28 mouse cellular contexts compared by ENCODE assay signal in genomic region chr14:113651296-113651695, GRCm38 (mm10).
"Had no signal": no experiment of that assay in that cellular context is flagged by ENCODE, and none has a peak within 500 bp of the region (broad histone marks: within the 10 kb centered on the region; RNA-seq: fewer than 3 reads in every experiment).

No protein-coding gene starts in this region.

- ATAC-seq: forebrain, embryonic 13.5 days; forebrain, embryonic 14.5 days; forebrain, embryonic 15.5 days; forebrain, embryonic 16.5 days had no signal

- H3K4me1 ChIP-seq: embryonic facial prominence, embryonic 10.5 days; embryonic facial prominence, embryonic 12.5 days; embryonic facial prominence, embryonic 13.5 days; embryonic facial prominence, embryonic 15.5 days; forebrain, embryonic 10.5 days; forebrain, embryonic 12.5 days; forebrain, embryonic 13.5 days; forebrain, embryonic 15.5 days had no signal

- DNase-seq: cerebellum, adult 8-10 months; cerebellum, adult 9-10 months; cerebellum, adult 9-11 months; cerebellum, postnatal 10 days; cerebellum, postnatal 14 days; cerebellum, postnatal 25 days; cerebellum, postnatal 36 days; embryo, embryonic 11 days; forebrain, postnatal 0 days; gastrocnemius, adult 2 months; gastrocnemius, postnatal 10 days; gastrocnemius, postnatal 14 days; gastrocnemius, postnatal 25 days; gastrocnemius, postnatal 36 days; heart, adult 11 months; heart, adult 18-20 months; heart, adult 2 months had no signal

- H3K4me3 ChIP-seq: embryonic facial prominence, embryonic 10.5 days; embryonic facial prominence, embryonic 12.5 days; embryonic facial prominence, embryonic 13.5 days; embryonic facial prominence, embryonic 15.5 days; erythroblast, embryonic 14.5 days; forebrain, embryonic 10.5 days; forebrain, embryonic 12.5 days; forebrain, embryonic 13.5 days; forebrain, embryonic 15.5 days; gastrocnemius, adult 2 months; heart, adult 2 months had no signal

- H3K27ac ChIP-seq: embryonic facial prominence, embryonic 10.5 days; embryonic facial prominence, embryonic 12.5 days; embryonic facial prominence, embryonic 13.5 days; embryonic facial prominence, embryonic 15.5 days; forebrain, embryonic 10.5 days; forebrain, embryonic 12.5 days; forebrain, embryonic 13.5 days; forebrain, embryonic 15.5 days; gastrocnemius, adult 2 months; heart, adult 2 months had no signal

- H3K36me3 ChIP-seq: embryonic facial prominence, embryonic 10.5 days; embryonic facial prominence, embryonic 12.5 days; embryonic facial prominence, embryonic 13.5 days; embryonic facial prominence, embryonic 15.5 days; forebrain, embryonic 10.5 days; forebrain, embryonic 12.5 days; forebrain, embryonic 15.5 days had no signal

- H3K4me2 ChIP-seq: embryonic facial prominence, embryonic 12.5 days; embryonic facial prominence, embryonic 13.5 days; embryonic facial prominence, embryonic 15.5 days; forebrain, embryonic 12.5 days; forebrain, embryonic 13.5 days; forebrain, embryonic 15.5 days had no signal

- H3K9me3 ChIP-seq: embryonic facial prominence, embryonic 10.5 days; embryonic facial prominence, embryonic 12.5 days; embryonic facial prominence, embryonic 13.5 days; embryonic facial prominence, embryonic 15.5 days; forebrain, embryonic 10.5 days; forebrain, embryonic 12.5 days; forebrain, embryonic 13.5 days; forebrain, embryonic 15.5 days had no signal

- H3K27me3 ChIP-seq: embryonic facial prominence, embryonic 12.5 days; embryonic facial prominence, embryonic 13.5 days; embryonic facial prominence, embryonic 15.5 days; forebrain, embryonic 12.5 days; forebrain, embryonic 13.5 days; forebrain, embryonic 15.5 days had no signal

- H3K9ac ChIP-seq: embryonic facial prominence, embryonic 12.5 days; embryonic facial prominence, embryonic 13.5 days; embryonic facial prominence, embryonic 15.5 days; forebrain, embryonic 12.5 days; forebrain, embryonic 13.5 days; forebrain, embryonic 15.5 days; forebrain, postnatal 0 days had no signal
